Mouse (Mus musculus): ENCODE data around the gene Optn. TPM values are rescaled to one million over a fixed set of nuclear protein-coding genes. Genes with fewer than 3 reads are reported as not detected.

The Optn gene
- total and polyA plus RNA-seq, 3 experiments = 25.1 to 37.3 (median 28.0) TPM

DNA sequence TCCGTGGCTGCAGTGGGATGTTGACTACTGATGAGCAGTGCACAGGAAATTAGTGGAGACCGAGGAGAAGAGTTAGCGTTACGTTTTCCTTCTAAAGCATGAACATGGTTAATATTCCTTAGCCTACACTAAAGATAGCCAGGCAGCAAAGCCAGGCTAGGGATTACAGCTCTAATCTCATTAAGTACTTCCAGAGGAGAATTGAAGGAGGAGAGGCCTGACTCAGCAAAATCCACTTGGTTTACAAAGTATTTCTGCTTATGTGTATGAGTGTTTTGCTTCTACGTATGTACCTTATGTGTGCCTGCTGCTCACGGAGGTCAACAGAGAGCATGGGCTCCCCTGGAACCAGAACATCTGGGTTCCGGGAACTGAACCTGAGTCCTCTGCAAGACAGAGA, 19.9 kb upstream of the Optn start:
- H3K36me3 ChIP-seq (replicated peaks in 1 of 2; ENCODE audit: control insufficient read depth in 1 of 2, insufficient read depth in 1 of 2, low read length in 1 of 2) = no peaks in the 10 kb centered on the region
- no peaks in the 10 kb centered on the region for H3K79me2 ChIP-seq (replicated peaks; ENCODE audit: control insufficient read depth, extremely low read depth, insufficient read depth, poor library complexity, severe bottlenecking)
- in situ Hi-C loops (cut with MboI; ENCODE audit: low pct_ligation_motif_present, low pct_unique_long_range_greater_than_20kb, low sequenced_read_pairs) = loop anchor here (10.0 to 25.0 kb wide), 3 partner anchors 321 to 1079 kb away; no protein-coding TSS in a partner anchor
- peaks cover 0 to 4% of the 10 kb centered on the region in 2 experiments; a peak in 1 of 4 replicates for H3K4me1 ChIP-seq (ENCODE audit: control insufficient read depth in 1 of 2, insufficient read depth in 2 of 2)
- TF ChIP-seq KAT2A (IDR thresholded peaks at IDR 0.05; ENCODE audit: insufficient replicate concordance, low read length) (no peak), TCF12 (IDR thresholded peaks at IDR 0.05; ENCODE audit: low read depth, low read length) (no peak), MAFK (IDR thresholded peaks at IDR 0.05; ENCODE audit: insufficient replicate concordance, low read length) (peak; percentile 60; the same call in 1 of the 2 replicates), EP300 (IDR thresholded peaks at IDR 0.05; ENCODE audit: low read length) (no peak), ETS1 (conservative IDR thresholded peaks at IDR 0.05; ENCODE audit: low read depth, low read length) (no peak), TBP (conservative IDR thresholded peaks at IDR 0.05; ENCODE audit: low read depth, low read length) (no peak), BHLHE40 (IDR thresholded peaks at IDR 0.05; ENCODE audit: low read depth, low read length) (no peak)
- no peaks in the 10 kb centered on the region for H3K27me3 ChIP-seq (replicated peaks)
- no peaks in the 10 kb centered on the region for H3K9me3 ChIP-seq (replicated peaks; ENCODE audit: low read length)
- no peak overlapping the region for H3K4me2 ChIP-seq (ENCODE audit: insufficient read depth, low read depth, poor library complexity, severe bottlenecking)
- no peak overlapping the region for H3K27ac ChIP-seq (ENCODE audit: insufficient read depth, low read depth)
- dilution Hi-C loops (cut with MboI; ENCODE audit: extremely low pct_ligation_motif_present, extremely low pct_unique_long_range_greater_than_20kb, low sequenced_read_pairs) = no loop called here
- H3K9ac ChIP-seq (ENCODE audit: insufficient read depth, low read depth) = no peak overlapping the region
- H3K4me3 ChIP-seq (replicated peaks in 1 of 3; ENCODE audit: low read depth in 2 of 3, low read length in 2 of 3, poor library complexity in 1 of 3) = no peak overlapping the region
- DNase-seq (ENCODE audit: extremely low read depth) = no peak

DNA sequence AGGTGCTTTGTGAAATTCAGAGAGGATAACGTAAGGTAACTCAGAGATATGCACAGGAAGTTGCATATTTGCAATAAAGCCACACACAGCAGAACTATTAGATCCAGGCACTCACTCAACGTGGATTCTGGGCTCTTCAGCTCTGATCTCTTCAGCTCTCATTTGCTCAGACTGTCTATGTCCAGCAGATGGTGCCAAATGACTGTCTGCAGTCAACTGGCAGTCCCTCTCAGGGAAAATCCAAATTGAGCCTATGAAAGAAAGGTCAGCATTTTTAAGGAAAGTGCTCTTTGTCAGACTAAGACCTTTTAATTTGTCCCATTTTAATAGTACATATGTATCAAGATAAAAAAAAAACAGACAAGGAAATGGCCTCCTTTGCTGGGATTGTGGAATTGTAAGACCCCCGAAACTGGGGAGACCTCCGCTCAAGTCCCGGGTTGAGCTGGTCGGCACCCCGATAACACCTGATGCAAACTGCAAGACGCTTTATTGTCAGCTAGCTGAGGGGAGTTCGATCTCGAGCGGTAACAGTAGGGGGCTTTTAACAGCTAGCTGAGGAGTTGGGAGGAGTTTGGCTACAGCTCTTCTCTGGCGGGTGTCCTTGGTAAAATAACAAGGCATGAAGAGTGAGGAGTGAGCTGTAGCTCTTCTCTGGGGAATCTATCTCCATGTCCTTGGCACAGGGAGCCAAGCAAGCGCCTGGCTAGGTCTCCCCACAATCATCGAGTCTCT, 16.4 kb upstream of the Optn start:
- TF ChIP-seq KAT2A (IDR thresholded peaks at IDR 0.05; ENCODE audit: insufficient replicate concordance, low read length) (no peak), UBTF (IDR thresholded peaks at IDR 0.05; ENCODE audit: low read depth, low read length) (no peak), TBP (conservative IDR thresholded peaks at IDR 0.05; ENCODE audit: low read depth, low read length) (no peak), HCFC1 (IDR thresholded peaks at IDR 0.05; ENCODE audit: low read depth, low read length) (no peak), MEF2A (IDR thresholded peaks at IDR 0.05; ENCODE audit: borderline replicate concordance, low read depth, low read length) (no peak), ZKSCAN1 (IDR thresholded peaks at IDR 0.05; ENCODE audit: borderline replicate concordance, low read depth, low read length) (no peak), RAD21 (IDR thresholded peaks at IDR 0.05; ENCODE audit: low read depth, low read length) (peak; percentile 95), MAFK (IDR thresholded peaks at IDR 0.05; ENCODE audit: insufficient replicate concordance, low read length) (peak; percentile 89), ZNF384 (IDR thresholded peaks at IDR 0.05; ENCODE audit: low read depth, low read length) (no peak), CTCF (conservative IDR thresholded peaks at IDR 0.05 in 1 of 2, IDR thresholded peaks at IDR 0.05 in 1 of 2; ENCODE audit: low read depth in 2 of 2, low read length in 2 of 2) (peak; percentile 52 to 87), POLR2AphosphoS2 (IDR thresholded peaks at IDR 0.05; ENCODE audit: low read depth, low read length) (no peak), MAZ (IDR thresholded peaks at IDR 0.05; ENCODE audit: low read depth, low read length) (no peak), GABPA (IDR thresholded peaks at IDR 0.05; ENCODE audit: insufficient replicate concordance, low read depth, low read length) (no peak), PAX5 (IDR thresholded peaks at IDR 0.05; ENCODE audit: low read length) (no peak), TCF12 (IDR thresholded peaks at IDR 0.05; ENCODE audit: low read depth, low read length) (no peak), SMC3 (IDR thresholded peaks at IDR 0.05; ENCODE audit: low read depth, low read length) (peak; percentile 76), RCOR1 (conservative IDR thresholded peaks at IDR 0.05; ENCODE audit: low read depth, low read length) (no peak), NRF1 (IDR thresholded peaks at IDR 0.05; ENCODE audit: low read depth, low read length) (no peak), JUND (conservative IDR thresholded peaks at IDR 0.05; ENCODE audit: low read depth, low read length) (no peak), MYC (IDR thresholded peaks at IDR 0.05; ENCODE audit: low read depth, low read length) (no peak), CHD2 (IDR thresholded peaks at IDR 0.05; ENCODE audit: low read length) (no peak), E2F4 (IDR thresholded peaks at IDR 0.05; ENCODE audit: insufficient replicate concordance, low read depth, low read length) (no peak), MAX (IDR thresholded peaks at IDR 0.05; ENCODE audit: low read length) (no peak), ELF1 (IDR thresholded peaks at IDR 0.05; ENCODE audit: low read depth, low read length) (no peak), NELFE (IDR thresholded peaks at IDR 0.05; ENCODE audit: low read depth, low read length) (no peak)
- Histone ChIP-seq H3K79me2 (replicated peaks; ENCODE audit: control insufficient read depth, extremely low read depth, insufficient read depth, poor library complexity, severe bottlenecking) (no peaks in the 10 kb centered on the region), H3K36me3 (replicated peaks in 1 of 2; ENCODE audit: control insufficient read depth in 1 of 2, insufficient read depth in 1 of 2, low read length in 1 of 2) (no peaks in the 10 kb centered on the region), H3K4me1 (ENCODE audit: control insufficient read depth in 1 of 2, insufficient read depth in 2 of 2) (peaks cover 12 to 19% of the 10 kb centered on the region in 2 experiments; a peak in 3 of 4 replicates), H3K4me2 (ENCODE audit: insufficient read depth, low read depth, poor library complexity, severe bottlenecking) (no peak overlapping the region), H3K9ac (ENCODE audit: insufficient read depth, low read depth) (no peak overlapping the region), H3K27ac (ENCODE audit: insufficient read depth, low read depth) (no peak overlapping the region), H3K4me3 (replicated peaks in 1 of 3; ENCODE audit: low read depth in 2 of 3, low read length in 2 of 3, poor library complexity in 1 of 3) (no peak overlapping the region), H3K9me3 (replicated peaks; ENCODE audit: low read length) (peaks cover 5% of the 10 kb centered on the region), H3K27me3 (replicated peaks) (no peaks in the 10 kb centered on the region)
- DNase-seq (ENCODE audit: extremely low read depth) = peak; percentile 46
- dilution Hi-C loops (cut with MboI; ENCODE audit: extremely low pct_ligation_motif_present, extremely low pct_unique_long_range_greater_than_20kb, low sequenced_read_pairs) = no loop called here
- in situ Hi-C loops (cut with MboI; ENCODE audit: low pct_ligation_motif_present, low pct_unique_long_range_greater_than_20kb, low sequenced_read_pairs) = loop anchor here (10.0 to 25.0 kb wide), 3 partner anchors 325 to 1082 kb away; no protein-coding TSS in a partner anchor

All from CH12.LX (cell line).